In the genomic region with DNA sequence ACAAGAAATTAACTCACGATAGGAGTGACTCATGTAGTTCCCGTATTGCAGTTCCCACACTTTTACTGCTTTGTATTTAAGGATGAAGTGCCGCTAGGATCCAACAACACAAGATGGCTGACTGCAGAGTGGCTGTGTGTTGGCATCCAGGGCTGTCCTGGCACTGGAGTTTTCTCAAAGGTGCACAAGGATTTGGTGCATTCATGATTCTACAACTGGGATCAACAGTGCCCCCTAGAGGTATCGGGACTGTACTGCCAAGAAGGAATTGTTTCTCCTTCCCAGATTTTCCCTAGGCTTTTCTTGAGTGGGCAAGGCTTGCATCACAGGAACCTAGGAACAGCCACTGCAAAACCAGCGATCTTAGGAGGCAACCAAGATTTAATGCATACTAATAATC, we compare ENCODE assay signal across 8 mouse cellular contexts.
DNase-seq lines count a peak whose midpoint lies in the region; ATAC-seq lines count a peak whose summit lies in the region.

No protein-coding gene starts in this region.

- no peak overlapping the region for H3K4me3 ChIP-seq in kidney, embryonic 16.5 days (ENCODE audit: low read length)
- no peak overlapping the region for H3K4me3 ChIP-seq in intestine, embryonic 16.5 days (ENCODE audit: low read length)

- ATAC-seq in kidney, embryonic 16.5 days (ENCODE audit: low FRiP score, low TSS enrichment) = no peak
- no peak for ATAC-seq in intestine, embryonic 16.5 days

- H3K27ac ChIP-seq in kidney, embryonic 16.5 days (ENCODE audit: low read length) = no peak overlapping the region
- H3K27ac ChIP-seq in intestine, embryonic 16.5 days (ENCODE audit: low read length) = no peak overlapping the region

- 0 out of 2 replicates have a peak, but pooled peaks cover 2% of the 10 kb centered on the region for H3K4me1 ChIP-seq in kidney, embryonic 16.5 days (ENCODE audit: insufficient read depth, low read length)
- H3K4me1 ChIP-seq in intestine, embryonic 16.5 days (ENCODE audit: control insufficient read depth, insufficient read depth, low read length) = no peaks in the 10 kb centered on the region

- WGBS in kidney, embryonic 16.5 days = 54% methylated on average over 5 of the region's 5 CpGs
- 56% methylated on average over 5 of the region's 5 CpGs for WGBS in intestine, embryonic 16.5 days

- peaks cover 7% of the 10 kb centered on the region; the same call in 1 of the 2 replicates for H3K9me3 ChIP-seq in kidney, embryonic 16.5 days (ENCODE audit: low read length)
- no peaks in the 10 kb centered on the region for H3K9me3 ChIP-seq in intestine, embryonic 16.5 days (ENCODE audit: control insufficient read depth, low read length)

- H3K36me3 ChIP-seq in kidney, embryonic 16.5 days (ENCODE audit: insufficient read depth, low read length) = no peaks in the 10 kb centered on the region
- no peaks in the 10 kb centered on the region for H3K36me3 ChIP-seq in intestine, embryonic 16.5 days (ENCODE audit: control insufficient read depth, insufficient read depth, low read length)

- no peak overlapping the region for H3K9ac ChIP-seq in kidney, embryonic 16.5 days (replicated peaks; ENCODE audit: low read length)
- H3K9ac ChIP-seq in intestine, embryonic 16.5 days (ENCODE audit: low read depth, low read length) = no peak overlapping the region

- intact Hi-C loops in left cerebral cortex, postnatal 25 days (cut with DNase I) = loop anchor here (1.0 to 5.0 kb wide), 2 partner anchors 209 to 224 kb away; a partner anchor contains a TSS

- DNase-seq in kidney, adult 18-20 months = peak; percentile 52
- peak; percentile 85 for DNase-seq in R1 (ENCODE audit: low read depth, low spot score)
- DNase-seq in cerebellum, adult 9-11 months = peak; percentile 4
- peak; percentile 29 for DNase-seq in induced T-regulatory cell, adult 2 months (ENCODE audit: low read depth)
- peak; percentile 58 to 88 for DNase-seq in left cerebral cortex, postnatal 25 days (ENCODE audit: low spot score in 2 of 2)
- DNase-seq in right cerebral cortex, postnatal 4 days = peak; percentile 22

- H3K4me2 ChIP-seq in kidney, embryonic 16.5 days (replicated peaks; ENCODE audit: low read depth, low read length) = no peak overlapping the region
- no peak overlapping the region for H3K4me2 ChIP-seq in intestine, embryonic 16.5 days (ENCODE audit: low read depth, low read length)

- H3K27me3 ChIP-seq in kidney, embryonic 16.5 days (ENCODE audit: insufficient read depth, low read length) = no peaks in the 10 kb centered on the region
- H3K27me3 ChIP-seq in intestine, embryonic 16.5 days (replicated peaks; ENCODE audit: control insufficient read depth, insufficient read depth, low read length) = no peaks in the 10 kb centered on the region

Comparison
In these comparisons a context has a peak if more than half of its experiments do, and no peak if none do; other contexts are left out.
1. DNase-seq: peak in every context shown above with its lines; median percentile 85 in R1; 73 in left cerebral cortex, postnatal 25 days; 52 in kidney, adult 18-20 months; 29 in induced T-regulatory cell, adult 2 months; 22 in right cerebral cortex, postnatal 4 days; 4 in cerebellum, adult 9-11 months.